Mouse (Mus musculus) skeletal muscle tissue, adult 2 months (tissue): ENCODE results near the gene Chrna5.

Source experiments
- DNase-seq: peaks from one replicate; pipeline ENCODE4 v3.0.0-alpha.2; 2012; ENCODE audit warnings: low read depth, low spot score

Chrna5 gene

DNA sequence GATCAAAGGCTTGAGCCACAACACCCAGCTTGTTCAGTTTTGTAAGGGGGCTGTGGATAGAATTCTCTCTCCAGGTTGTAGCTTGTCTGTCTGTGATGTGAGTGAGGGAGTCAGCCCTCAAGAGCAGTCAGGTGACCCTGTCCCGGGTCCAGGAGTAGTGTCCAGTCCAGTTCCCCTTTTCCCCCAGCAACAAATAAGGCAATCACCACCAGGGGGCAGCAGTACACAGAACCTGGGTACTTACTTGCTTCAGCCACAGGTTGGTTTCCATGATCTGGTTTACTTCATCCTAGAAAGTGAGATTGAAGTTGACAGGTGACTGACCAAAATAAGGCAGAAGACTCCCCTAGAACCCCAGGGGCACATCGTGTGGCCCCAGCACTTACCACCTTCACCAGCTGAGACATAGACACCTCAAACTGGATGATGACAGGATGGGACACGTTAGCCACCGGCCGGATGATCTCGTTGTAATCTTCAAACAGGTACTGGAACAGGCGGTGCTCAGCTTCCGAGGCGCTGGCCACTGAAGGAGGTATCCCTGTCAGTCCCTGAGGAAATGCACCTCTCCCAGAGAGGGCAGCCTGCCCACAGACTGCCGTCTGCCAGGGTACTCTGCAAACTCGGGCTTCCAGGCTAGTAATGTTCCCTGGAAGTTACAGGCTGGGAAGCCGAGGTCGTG lies 43.4 kb downstream of the Chrna5 start:
- peak; percentile 33 for DNase-seq

DNA sequence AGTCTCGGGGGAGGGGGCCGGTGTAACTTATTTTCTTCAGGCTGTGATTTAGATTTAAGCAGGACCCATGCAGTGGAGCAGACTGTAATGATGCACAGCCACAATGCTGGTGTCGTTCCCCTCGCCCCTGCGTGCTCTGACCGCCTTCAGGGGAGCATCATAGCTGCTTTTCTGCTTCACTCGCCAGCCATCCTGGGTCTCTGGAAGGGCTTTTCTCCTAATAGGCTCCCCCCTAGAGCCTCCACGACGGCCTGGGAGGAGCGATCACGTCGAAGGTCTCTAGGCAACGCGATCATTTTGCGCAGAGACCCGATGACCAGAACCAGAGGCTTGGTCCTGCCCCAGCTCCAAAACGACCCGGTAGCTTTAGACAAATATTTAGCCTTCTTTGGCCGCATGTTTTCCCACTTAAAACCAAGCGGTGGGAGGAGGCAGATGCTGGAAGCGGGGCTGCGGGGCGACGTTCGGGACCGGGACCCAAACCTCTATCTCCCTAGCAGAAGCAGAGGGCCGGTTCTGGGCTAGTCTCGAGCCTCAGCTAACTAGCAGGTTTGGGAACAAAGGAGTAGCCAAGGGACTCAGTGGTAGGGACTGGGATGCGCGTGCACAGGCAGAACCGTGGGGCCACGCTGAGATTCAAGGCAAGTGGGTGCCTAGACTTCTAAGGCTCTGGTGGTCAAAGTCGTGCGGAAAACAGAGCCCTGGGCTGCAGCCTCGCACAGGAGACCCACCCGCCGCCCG lies 45.0 kb downstream of the Chrna5 start:
- DNase-seq: no peak

DNA sequence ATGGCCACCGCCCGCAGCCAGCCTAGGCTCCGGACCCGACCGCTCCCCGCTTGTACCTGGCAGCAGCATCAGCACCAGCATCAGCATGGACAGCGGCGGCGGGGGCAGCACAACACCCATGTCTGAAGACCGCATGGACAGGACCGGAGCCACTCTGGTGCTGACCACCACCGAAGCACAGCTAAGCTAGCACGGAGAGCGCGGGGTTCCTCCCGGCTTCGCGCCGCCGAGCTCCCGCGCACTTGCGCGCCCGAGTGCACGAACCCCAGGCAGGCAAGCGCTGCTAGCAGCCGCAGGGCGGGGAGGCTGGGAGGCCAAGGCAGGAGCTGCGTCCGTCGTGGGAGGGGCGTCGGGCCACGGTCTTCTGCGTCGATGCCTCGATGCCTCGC lies 45.6 kb downstream of the Chrna5 start, which contains the start of gene Chrna3:
Gene Chrna3, minus strand, starts transcription at position 288 of the 389 bp plus-strand sequence.
- DNase-seq: no peak

DNA sequence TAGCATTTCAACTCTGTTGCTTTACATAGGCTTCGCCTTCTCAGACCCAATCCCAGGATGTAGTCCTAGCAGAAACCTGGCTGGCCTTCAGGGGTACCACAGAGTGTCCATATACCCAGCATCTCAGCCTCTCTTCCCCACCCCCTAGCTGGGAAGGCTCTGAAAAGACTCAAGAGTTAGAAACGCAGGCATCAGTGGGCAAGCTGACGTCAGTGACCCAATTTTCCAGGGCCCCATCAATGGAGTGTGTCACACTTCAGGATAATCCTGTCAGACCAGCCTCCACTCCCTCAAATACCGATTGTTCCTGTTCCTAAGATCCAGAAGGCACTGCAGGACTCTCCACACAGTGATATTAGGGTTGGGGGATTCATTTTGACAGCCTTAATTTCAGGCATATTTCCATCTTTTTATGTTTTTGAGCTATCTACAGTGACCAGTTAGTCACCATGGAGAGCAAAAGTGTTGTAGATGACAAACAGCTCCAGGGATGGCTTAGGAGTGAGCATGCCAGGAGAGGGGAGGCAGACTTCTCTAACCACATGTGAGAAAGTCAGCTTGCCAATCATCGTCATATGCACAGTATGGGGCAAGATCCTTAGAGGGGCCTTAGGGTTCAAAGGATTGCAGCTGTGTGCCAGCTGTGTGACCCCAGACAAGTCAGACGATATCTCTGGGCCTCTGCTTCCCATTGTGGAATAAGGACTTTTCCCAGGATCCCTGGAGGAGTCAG lies 50.9 kb downstream of the Chrna5 start:
- DNase-seq: no peak

DNA sequence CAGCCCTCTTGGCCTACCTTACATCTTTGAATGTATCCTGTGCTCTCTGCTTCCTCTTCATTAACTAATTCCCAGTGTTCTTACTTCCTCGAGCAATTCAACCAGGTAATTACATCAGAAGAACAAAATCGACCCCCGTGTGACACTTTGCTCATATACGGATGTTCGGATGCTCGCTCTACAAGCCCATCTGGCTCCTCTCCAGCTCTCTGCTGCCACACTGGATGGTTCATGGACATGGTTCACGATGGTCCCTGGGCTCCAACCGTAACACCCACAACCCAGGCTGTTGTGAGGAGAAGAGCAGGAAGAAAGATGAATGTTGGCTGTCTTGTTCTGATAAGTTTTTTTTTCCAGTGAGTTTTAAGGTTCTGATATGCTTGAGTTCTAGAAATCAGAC lies 58.3 kb downstream of the Chrna5 start:
- DNase-seq: no peak

DNA sequence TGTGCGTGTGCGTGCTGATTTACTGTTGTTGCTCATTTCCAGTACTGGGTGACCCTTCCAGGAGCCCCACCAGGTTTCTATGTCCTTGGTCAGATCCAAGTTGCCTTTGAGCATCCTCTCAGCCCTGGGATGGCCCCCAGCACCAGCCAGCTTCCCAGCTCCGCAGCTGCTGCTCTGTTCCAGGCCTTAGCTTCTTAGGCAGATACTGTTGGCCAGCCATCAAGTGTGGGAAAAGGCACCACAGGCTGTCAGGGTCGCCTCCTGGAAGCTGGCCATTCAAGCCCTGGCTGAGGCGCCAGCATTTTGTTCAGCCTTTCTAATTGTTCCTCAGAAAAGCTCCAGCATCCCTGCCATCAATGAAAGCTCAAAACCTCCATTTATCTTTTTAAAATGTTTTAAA lies 59.3 kb downstream of the Chrna5 start:
- DNase-seq: no peak

DNA sequence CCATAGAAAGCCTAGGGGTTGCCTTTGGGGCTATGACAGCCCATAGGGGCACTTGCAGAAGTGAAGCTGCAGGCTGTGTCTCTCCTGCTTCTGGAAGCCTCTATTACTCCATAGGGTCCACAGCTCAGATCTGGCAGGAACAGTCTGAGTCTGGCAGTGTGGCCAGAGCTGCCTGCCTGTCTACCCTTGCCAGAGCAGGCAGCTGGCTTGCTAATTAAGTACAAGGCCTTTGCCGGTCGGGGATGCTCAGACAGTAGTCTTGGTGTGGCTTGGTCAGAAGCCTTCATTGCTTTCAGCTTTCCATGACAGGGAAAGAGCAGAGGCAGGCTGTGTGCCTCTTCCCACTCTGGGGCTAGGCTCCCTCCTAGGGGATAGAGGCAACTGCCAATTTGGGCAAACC lies 60.7 kb downstream of the Chrna5 start:
- no peak for DNase-seq

DNA sequence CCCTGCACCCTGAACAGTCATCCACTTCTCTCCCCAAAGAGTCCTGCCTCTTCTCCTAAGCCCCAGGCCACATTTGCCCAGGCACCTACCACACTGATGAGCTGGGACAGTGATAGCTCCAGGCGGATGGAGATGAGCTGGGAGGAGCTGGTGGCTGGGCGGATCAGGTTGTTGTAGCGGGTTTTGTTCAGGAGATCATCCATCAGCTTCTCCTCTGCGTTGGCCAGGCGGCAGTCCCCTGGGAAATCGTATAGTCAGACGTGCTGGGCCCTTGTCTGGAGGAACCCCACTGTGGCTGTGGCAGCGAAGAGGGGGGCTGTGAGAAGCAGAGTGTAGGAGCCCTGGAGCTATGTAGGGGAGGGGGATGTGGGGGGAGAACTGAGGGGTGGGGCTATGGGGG lies 63.0 kb downstream of the Chrna5 start:
- DNase-seq: no peak

DNA sequence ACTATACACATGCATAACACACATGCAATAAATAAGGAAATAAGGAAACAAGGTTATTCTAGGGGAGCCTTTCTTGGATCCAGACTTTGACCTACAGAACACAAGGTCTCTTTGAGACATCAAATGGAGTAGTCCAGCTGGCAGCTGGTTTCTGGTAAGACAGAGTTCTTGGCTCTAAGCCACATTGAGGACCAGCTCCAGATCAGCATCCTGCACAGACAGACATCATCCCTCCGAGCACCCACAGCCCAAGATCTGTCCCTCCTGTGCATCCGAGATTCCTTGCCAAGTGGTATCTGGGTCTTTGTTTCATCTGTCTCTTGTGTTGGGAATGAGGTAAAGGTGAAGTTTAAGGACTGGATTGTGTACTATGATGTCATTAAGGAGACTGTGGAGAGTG lies 64.3 kb downstream of the Chrna5 start:
- no peak for DNase-seq

DNA sequence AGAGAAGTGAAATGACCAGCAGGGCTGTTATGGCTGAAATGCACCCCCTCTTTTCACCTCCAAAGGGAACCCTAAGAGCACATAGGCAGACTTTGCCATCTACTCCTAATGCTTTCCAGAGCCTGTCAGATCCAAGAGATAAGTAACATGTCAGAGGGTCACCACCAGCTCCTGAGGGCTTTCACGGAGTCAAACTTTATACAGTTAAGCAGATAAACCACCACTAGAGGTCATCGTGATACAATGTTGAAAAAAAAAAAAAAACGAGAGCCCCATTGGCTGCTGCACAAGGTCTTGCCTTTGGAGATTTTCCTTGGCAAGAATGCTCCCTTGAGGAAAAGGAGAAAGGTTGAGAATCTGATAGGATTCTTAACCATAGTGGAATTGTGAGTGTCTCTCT lies 66.1 kb downstream of the Chrna5 start:
- no peak for DNase-seq

DNA sequence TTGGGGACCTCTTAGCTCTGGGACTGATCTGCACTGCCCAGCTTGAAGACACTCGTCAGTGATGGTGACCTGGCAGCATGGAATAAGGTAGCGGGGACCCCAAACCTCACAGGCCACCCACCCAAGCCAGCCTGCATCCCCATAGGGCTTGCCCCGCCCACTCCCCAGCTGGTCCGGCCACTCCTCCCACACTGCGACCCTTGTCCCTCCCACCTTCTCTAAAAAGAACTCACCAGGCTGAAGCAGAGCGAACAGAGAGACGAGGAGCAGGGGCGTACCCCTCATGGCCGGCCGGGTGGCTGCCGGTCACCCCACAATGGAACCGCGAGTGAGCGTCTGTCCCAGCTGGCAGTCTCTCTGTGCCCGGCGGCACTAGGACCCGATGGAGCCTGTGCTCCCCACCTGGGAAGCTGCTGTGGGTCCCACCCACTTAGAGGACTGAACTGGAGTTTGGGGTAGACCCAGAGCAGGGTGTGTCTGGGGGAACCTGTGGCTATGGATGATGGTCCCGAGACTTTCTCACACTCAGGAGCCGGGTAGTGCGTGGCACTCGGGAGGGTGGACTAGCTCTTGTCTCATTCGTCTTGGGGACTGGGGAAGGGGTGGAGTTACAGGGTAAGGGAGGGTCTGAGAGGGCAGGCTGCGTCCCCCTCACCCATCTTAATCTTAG lies 67.7 kb downstream of the Chrna5 start, which contains the start of gene Chrnb4:
Gene Chrnb4, minus strand, starts transcription at position 569 of the 670 bp plus-strand sequence.
- no peak for DNase-seq

DNA sequence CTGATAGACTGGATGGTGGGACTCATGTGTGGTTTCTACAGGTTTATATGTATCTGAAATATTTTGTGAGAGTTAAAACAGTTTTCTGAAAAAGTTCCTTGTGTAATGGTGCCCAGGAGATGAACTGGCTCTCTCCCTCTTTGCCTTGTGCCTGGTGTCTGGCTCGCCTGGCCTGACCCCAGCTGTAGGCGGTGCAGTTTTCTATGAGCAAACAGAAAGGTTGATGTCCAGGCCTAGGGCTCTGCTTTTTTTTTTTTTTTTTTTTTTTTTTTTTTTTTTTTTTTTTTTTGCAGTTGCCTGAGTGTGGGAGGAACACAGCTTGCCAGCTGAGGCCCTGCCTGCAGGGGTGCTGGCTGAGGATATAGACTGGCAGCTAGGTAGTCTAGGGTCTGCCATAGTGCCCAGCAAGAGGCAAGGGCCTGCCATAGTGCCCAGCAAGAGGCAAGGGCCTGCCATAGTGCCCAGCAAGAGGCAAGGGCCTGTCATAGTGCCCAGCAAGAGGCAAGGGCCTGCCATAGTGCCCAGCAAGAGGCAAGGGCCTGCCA lies 74.8 kb downstream of the Chrna5 start:
- DNase-seq: no peak
